Mouse (Mus musculus) myocyte (in vitro differentiated cells): ENCODE results near the gene Samd4b.

Source experiments
- CEBPB ChIP-seq: IDR thresholded peaks from 2 replicates; pipeline ENCODE4 v1.6.1; 2011; ENCODE audit warnings: mild to moderate bottlenecking, moderate library complexity; ENCODE audit not compliant: poor library complexity, insufficient read depth, severe bottlenecking
- E2F4 ChIP-seq: IDR thresholded peaks from one replicate; pipeline ENCODE4 v1.6.1; 2011; ENCODE audit warnings: mild to moderate bottlenecking, control low read depth, moderate library complexity; ENCODE audit not compliant: insufficient read depth
- MAX ChIP-seq: IDR thresholded peaks from one replicate; pipeline ENCODE4 v1.6.1; 2011; ENCODE audit warnings: low read depth, mild to moderate bottlenecking, control low read depth
- MYOD1 ChIP-seq, 3 experiments: IDR thresholded peaks; one replicate each; pipeline ENCODE4 v1.6.1; 2011; ENCODE audit warnings: control low read depth in 2 of 3, low read depth in 2 of 3, mild to moderate bottlenecking in 2 of 3, moderate library complexity in 1 of 3; ENCODE audit not compliant: insufficient read length in 2 of 3, control insufficient read depth in 1 of 3
- MYOG ChIP-seq, 3 experiments: IDR thresholded peaks; one replicate each; pipeline ENCODE4 v1.6.1; 2011; ENCODE audit warnings: control low read depth in 2 of 3, low read depth in 2 of 3, mild to moderate bottlenecking in 2 of 3; ENCODE audit not compliant: insufficient read length in 2 of 3, control insufficient read depth in 1 of 3, insufficient read depth in 1 of 3
- POLR2A ChIP-seq: IDR thresholded peaks from one replicate; pipeline ENCODE4 v1.6.1; 2011; ENCODE audit warnings: low read depth, mild to moderate bottlenecking, control low read depth, moderate library complexity; ENCODE audit not compliant: insufficient read length
- REST ChIP-seq: IDR thresholded peaks from one replicate; pipeline ENCODE4 v1.6.1; 2011; ENCODE audit warnings: mild to moderate bottlenecking, control low read depth, moderate library complexity; ENCODE audit not compliant: insufficient read depth, insufficient read length
- SRF ChIP-seq: IDR thresholded peaks from one replicate; pipeline ENCODE4 v1.6.1; 2011; ENCODE audit warnings: low read depth; ENCODE audit not compliant: control insufficient read depth, insufficient read length
- TCF3 ChIP-seq: IDR thresholded peaks from one replicate; pipeline ENCODE4 v1.6.1; 2011; ENCODE audit warnings: low read depth, control low read depth; ENCODE audit not compliant: insufficient read length
- USF1 ChIP-seq: IDR thresholded peaks from one replicate; pipeline ENCODE4 v1.6.1; 2011; ENCODE audit warnings: low read depth, mild to moderate bottlenecking, control low read depth, moderate library complexity

- TF ChIP-seq POLR2A, result no peak
- no peak for TF ChIP-seq USF1
- no peak for TF ChIP-seq REST
- TF ChIP-seq MYOD1 (IDR thresholded peaks at IDR 0.05; ENCODE audit: control insufficient read depth in 1 of 3, insufficient read length in 2 of 3, low read depth in 2 of 3), result no peak
- no peak for TF ChIP-seq MAX
- no peak for TF ChIP-seq E2F4
- TF ChIP-seq TCF3, result no peak
- no peak for TF ChIP-seq MYOG (IDR thresholded peaks at IDR 0.05; ENCODE audit: control insufficient read depth in 1 of 3, insufficient read depth in 1 of 3, insufficient read length in 2 of 3, low read depth in 2 of 3)
- no peak for TF ChIP-seq CEBPB
- no peak for TF ChIP-seq SRF
Observed at GRCm38 (mm10) chr7:28605951-28606350, 8.0 kb upstream of the Samd4b start.
